Mouse (Mus musculus) 416B (cell line): Measurements from ENCODE around the gene Etfbkmt.
A peak's percentile ranks its signal among the peaks of the same experiment; 100 is the strongest.
"Not testable (repeated sequence)": the region's sequence is repeated elsewhere in the genome, so short reads cannot be mapped to it uniquely, and the experiment has no call there.

Experiments
- DNase-seq: peaks from one replicate; pipeline ENCODE4 v3.0.0; 2011; ENCODE audit warnings: low read depth

Gene Etfbkmt

GRCm38 (mm10) chr6:149187371-149187770 is 47.7 kb downstream of the Etfbkmt start:
- DNase-seq: no peak

DNA sequence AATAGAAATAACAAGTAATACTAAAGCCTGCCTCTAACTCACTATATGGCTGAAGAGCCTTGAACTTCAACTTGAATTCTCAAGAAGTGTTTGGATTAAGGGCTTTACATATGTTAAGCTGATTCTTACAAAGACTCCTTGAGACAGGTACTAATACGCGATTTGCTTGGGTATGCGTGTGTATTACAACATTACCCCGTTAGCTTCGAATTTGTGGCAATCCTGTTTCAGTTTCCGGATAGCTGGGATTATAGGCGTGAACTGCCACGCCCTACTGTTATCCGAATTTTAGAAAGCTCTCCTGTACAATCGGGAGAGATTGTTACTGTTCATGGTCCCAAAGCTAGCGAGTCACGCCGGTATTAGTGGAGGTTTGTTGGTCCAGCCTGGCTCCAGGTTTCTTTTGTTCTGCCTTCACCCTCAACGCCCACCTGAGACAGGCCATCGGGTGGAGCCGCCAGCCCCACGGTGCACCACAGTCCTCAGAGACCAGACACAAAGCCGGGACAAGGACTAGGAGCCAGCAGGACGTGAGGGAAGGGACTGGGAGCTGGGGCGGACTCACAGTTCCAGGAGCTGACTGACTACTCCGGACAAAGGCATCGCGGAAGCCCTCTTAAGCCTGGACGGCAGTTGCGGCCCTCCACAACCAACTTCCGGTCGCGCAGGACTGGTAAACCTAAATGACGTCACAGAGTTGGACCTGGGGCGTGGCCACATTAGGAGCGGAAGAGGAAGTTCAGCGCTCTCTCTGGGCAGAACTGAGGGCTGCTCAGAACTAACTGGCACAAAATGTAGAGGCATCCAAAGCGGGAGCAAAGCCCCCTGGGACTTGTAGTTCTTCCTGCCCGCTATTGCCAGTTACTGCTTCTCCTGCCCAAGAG is 48.6 kb downstream of the Etfbkmt start, which contains the start of gene Amn1:
Gene Amn1, minus strand, starts transcription at position 672 of the 884 bp plus-strand sequence.
- peak; percentile 100 for DNase-seq

GRCm38 (mm10) chr6:149188925-149189257 is 49.2 kb downstream of the Etfbkmt start:
- no peak for DNase-seq

DNA sequence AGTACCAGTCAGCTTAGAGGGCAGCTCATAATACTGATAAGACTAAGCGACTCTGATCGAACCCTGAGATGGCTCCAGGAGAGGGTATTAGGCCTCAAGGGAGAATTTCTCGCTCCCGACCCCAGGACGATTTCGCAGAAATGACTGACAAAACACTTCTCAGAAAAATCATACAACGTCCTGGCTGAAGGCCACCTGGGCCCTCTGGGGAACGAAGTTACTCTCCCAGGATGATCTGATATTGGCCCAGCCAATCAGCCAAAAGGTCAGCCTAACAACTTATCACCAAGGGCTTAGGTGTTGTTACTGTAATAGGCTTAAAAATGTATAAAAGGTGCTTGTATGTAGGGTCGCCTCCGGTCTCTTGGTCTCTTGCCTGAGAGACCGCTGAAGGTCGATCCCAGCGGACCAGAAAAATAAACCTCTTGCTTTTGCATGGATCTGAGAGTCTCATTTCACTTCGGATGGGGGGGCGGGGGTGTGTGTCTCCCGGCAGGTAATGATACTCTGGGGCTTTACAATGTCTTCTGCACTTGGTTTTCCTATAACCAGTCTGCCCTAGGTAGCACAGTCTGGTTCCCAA is 49.8 kb downstream of the Etfbkmt start:
- no peak for DNase-seq

- not testable (repeated sequence) for DNase-seq
Measured at GRCm38 (mm10) chr6:149191951-149192350, 52.3 kb downstream of the Etfbkmt start.

DNA sequence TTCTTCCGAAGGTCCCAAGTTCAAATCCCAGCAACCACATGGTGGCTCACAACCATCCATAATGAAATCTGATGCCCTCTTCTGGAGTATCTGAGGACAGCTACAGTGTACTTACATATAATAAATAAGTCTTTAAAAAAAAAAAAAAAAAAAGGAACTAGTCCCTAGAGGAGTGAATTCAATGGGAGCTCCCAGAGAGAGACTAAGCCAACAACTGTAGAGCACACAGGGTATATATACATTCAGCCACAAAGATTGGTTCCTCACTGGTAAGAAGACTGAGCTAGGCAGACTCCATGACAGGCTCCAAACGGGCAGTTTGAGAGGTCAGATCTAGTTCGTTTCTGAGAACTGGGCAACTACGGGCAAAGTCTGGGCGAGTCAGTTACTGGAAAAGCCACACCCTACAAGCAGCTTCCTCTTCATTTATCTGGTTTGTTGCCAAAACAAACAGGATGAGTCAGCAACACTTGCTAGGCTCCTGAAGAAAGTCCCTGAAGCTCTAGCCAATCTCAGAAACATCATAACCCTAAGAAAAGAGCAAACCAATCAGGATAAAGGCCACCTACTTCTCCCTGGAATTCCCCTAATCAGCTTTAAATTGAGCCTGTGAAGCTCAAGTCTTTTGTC is 53.7 kb downstream of the Etfbkmt start:
- peak; percentile 100 for DNase-seq

DNA sequence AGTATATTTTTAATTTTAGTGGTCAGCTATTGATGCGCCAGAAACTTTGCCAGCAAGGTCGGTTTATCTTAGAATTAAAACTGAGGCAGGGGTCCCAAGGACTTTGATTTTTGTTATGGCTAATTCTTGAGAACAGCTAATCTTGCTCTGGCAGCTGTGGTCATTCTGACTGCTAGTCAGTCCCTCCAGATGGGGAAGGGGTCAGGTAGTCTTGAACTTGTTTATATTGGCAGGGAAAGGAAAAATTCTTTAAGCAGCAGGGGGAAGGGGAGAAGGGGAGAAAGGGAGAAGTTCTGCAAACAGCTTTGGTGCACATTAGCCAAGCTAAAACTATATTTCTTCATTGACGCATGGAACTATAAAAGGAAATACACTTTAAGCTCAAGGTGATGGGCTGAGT is 57.5 kb downstream of the Etfbkmt start:
- DNase-seq: no peak

DNA sequence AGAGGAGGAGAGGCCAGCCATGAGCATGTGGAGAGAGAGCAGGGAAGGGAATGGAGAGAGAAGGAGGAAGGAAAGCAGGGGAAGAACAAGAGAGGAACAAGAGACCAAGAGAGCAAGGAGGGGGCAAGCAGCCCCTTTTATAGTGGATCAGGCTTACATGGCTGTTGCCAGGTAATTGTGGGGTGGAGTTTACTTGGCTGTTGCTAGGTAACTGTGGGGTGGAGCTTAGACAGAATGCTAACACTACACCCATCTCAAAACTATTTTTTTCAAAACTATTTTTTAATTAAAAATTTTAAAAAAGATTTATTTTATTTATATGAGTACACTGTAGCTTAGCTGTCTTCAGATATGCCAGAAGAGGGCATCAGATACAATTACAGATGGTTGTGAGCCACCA is 58.9 kb downstream of the Etfbkmt start:
- no peak for DNase-seq
